37 mouse cellular contexts compared by ENCODE assay signal in the genomic region with DNA sequence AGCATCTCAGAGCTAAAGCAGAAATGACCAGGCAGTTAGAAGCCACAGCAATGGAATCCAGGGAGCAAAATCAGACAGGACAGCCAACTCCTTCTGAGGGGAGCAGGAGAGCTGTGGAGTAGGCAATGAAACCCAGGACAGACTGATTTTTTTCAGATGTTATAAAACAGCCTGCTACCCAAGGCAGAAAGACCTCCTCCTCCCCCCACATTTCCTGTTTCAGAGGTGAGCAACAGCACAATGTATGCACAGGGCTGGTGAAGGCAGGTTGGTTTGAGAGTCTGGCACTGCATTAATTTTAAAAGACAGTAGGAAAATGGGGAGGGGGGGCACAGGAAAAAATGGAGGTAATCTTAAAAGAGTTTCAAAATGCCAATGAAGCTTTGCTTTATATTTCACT. TPM values are rescaled to one million over a fixed set of nuclear protein-coding genes. Genes with fewer than 3 reads are reported as not detected.
DNase-seq lines count a peak whose midpoint lies in the region; ATAC-seq and TF ChIP-seq lines count a peak whose summit lies in the region.
"Had no signal": no experiment of that assay in that cellular context is flagged by ENCODE, and none has a peak within 500 bp of the region (broad histone marks: within the 10 kb centered on the region; RNA-seq: fewer than 3 reads in every experiment).

No protein-coding gene starts in this region.

- no peak overlapping the region for H3K4me2 ChIP-seq in intestine, postnatal 0 days (replicated peaks; ENCODE audit: low read depth)
- H3K4me2 ChIP-seq: embryonic facial prominence, embryonic 12.5 days; embryonic facial prominence, embryonic 15.5 days; forebrain, embryonic 15.5 days; heart, embryonic 13.5 days; hindbrain, embryonic 14.5 days had no signal

- H3K27ac ChIP-seq in intestine, postnatal 0 days (ENCODE audit: low read depth, low read length), result no peak overlapping the region
- H3K27ac ChIP-seq: embryonic facial prominence, embryonic 12.5 days; embryonic facial prominence, embryonic 15.5 days; forebrain, embryonic 15.5 days; gastrocnemius, adult 2 months; heart, embryonic 13.5 days; hindbrain, embryonic 14.5 days; hindbrain, postnatal 0 days had no signal

- H3K36me3 ChIP-seq in intestine, postnatal 0 days (ENCODE audit: control insufficient read depth, insufficient read depth), result no peaks in the 10 kb centered on the region
- H3K36me3 ChIP-seq: embryonic facial prominence, embryonic 12.5 days; embryonic facial prominence, embryonic 15.5 days; forebrain, embryonic 15.5 days; G1E; heart, embryonic 13.5 days had no signal

- no peak for TF ChIP-seq CTCF in intestine, postnatal 0 days (IDR thresholded peaks at IDR 0.05; ENCODE audit: low read depth)

- H3K27me3 ChIP-seq in intestine, postnatal 0 days (replicated peaks; ENCODE audit: control insufficient read depth, insufficient read depth, low read length), result no peaks in the 10 kb centered on the region
- H3K27me3 ChIP-seq: CH12.LX; embryonic facial prominence, embryonic 12.5 days; embryonic facial prominence, embryonic 15.5 days; forebrain, embryonic 15.5 days; heart, embryonic 13.5 days; Patski had no signal

- H3K9ac ChIP-seq in intestine, postnatal 0 days (ENCODE audit: low read depth, low read length), result no peak overlapping the region
- H3K9ac ChIP-seq: embryonic facial prominence, embryonic 12.5 days; embryonic facial prominence, embryonic 15.5 days; forebrain, embryonic 15.5 days; heart, embryonic 13.5 days; hindbrain, embryonic 14.5 days had no signal

- no peak overlapping the region for H3K4me3 ChIP-seq in intestine, postnatal 0 days (ENCODE audit: low read depth, low read length)
- H3K4me3 ChIP-seq: embryonic facial prominence, embryonic 12.5 days; embryonic facial prominence, embryonic 15.5 days; forebrain, embryonic 15.5 days; gastrocnemius, adult 2 months; heart, embryonic 13.5 days had no signal

- no peaks in the 10 kb centered on the region for H3K4me1 ChIP-seq in intestine, postnatal 0 days (replicated peaks; ENCODE audit: control insufficient read depth, insufficient read depth, low read length)
- H3K4me1 ChIP-seq: embryonic facial prominence, embryonic 12.5 days; embryonic facial prominence, embryonic 15.5 days; forebrain, embryonic 15.5 days; heart, embryonic 13.5 days had no signal

- peak; percentile 17 for DNase-seq in CD4-positive helper T cell, adult 2 months (ENCODE audit: low read depth, low spot score)
- DNase-seq in right cerebral cortex, postnatal 14 days, result no peak
- DNase-seq: adrenal gland, adult 2 months; adrenal gland, postnatal 25 days; B cell, adult 2 months; cerebellum, adult 11-12 months; cerebellum, adult 8-10 months; cerebellum, postnatal 10 days; cerebellum, postnatal 36 days; embryo, embryonic 11 days; gastrocnemius, adult 2 months; gastrocnemius, postnatal 14 days; heart, adult 18-20 months; heart, postnatal 14 days; heart, postnatal 4 days; kidney, adult 11 months; kidney, adult 8-10 months had no signal

- peak; percentile 72 for ATAC-seq in CD4-positive, CD25-positive, alpha-beta regulatory T cell, adult 4 months
- ATAC-seq in inflammation-experienced regulatory T-cells, adult 6 months, result peak; percentile 43
- ATAC-seq in intestine, postnatal 0 days, result no peak
- no peak for ATAC-seq in granulocyte monocyte progenitor cell, adult 5-6 weeks (replicated peaks; ENCODE audit: poor library complexity, severe bottlenecking)
- ATAC-seq: forebrain, embryonic 15.5 days; hindbrain, postnatal 0 days; Patski had no signal

- H3K9me3 ChIP-seq in intestine, postnatal 0 days (ENCODE audit: control insufficient read depth), result no peaks in the 10 kb centered on the region
- H3K9me3 ChIP-seq: embryonic facial prominence, embryonic 12.5 days; embryonic facial prominence, embryonic 15.5 days; forebrain, embryonic 15.5 days; G1E; heart, embryonic 13.5 days had no signal

RNA-seq across cellular contexts. Expression of a gene that starts 14.8 kb away (rescaled TPM):
- polyA plus RNA-seq in CD4-positive, CD25-positive, alpha-beta regulatory T cell, adult 4 months (2017; shearing (Covaris generic)), result not detected
- under 1 TPM in 1 of 3 experiments, not detected in 2; 0.21 TPM for polyA plus RNA-seq in inflammation-experienced regulatory T-cells, adult 6 months (2017; shearing (Covaris generic))
- not detected in 2 replicates for polyA plus RNA-seq in intestine, postnatal 0 days (2015; fragmentation: Nextera tagmentation; extraction: Ambion mirVana)
- not detected in 2 replicates for total RNA-seq in granulocyte monocyte progenitor cell, adult 5-6 weeks (2014; fragmentation: Nextera tagmentation)
- total RNA-seq in granulocyte monocyte progenitor cell, adult 5-6 weeks (2017), result not detected in 2 replicates
- total RNA-seq: adrenal gland, adult 2 months; adrenal gland, postnatal 25 days; CH12.LX; gastrocnemius, adult 2 months; gastrocnemius, postnatal 14 days; gastrocnemius, postnatal 4 days; heart, adult 18-20 months; heart, postnatal 14 days; heart, postnatal 4 days; hindbrain, postnatal 0 days had no signal
- polyA plus RNA-seq: adrenal gland, adult 2 months; brain, embryonic 14.5 days; cortical plate, adult 2 months; embryonic facial prominence, embryonic 12.5 days; embryonic facial prominence, embryonic 15.5 days; forebrain, embryonic 11.5 days; forebrain, embryonic 15.5 days; G1E; heart, embryonic 16.5 days; hindbrain, embryonic 11.5 days; hindbrain, embryonic 14.5 days; hindbrain, postnatal 0 days; intestine, embryonic 14.5 days had no signal

RNA-seq across cellular contexts. Expression of a gene that starts 41.0 kb away (rescaled TPM):
- polyA plus RNA-seq in CD4-positive, CD25-positive, alpha-beta regulatory T cell, adult 4 months (2017; shearing (Covaris generic)), result not detected
- polyA plus RNA-seq in inflammation-experienced regulatory T-cells, adult 6 months (2017; shearing (Covaris generic)), result under 1 TPM in 1 of 3 experiments, not detected in 2; 0.08 TPM
- not detected in 2 replicates for polyA plus RNA-seq in intestine, postnatal 0 days (2015; fragmentation: Nextera tagmentation; extraction: Ambion mirVana)
- not detected in 2 replicates for total RNA-seq in granulocyte monocyte progenitor cell, adult 5-6 weeks (2014; fragmentation: Nextera tagmentation)
- total RNA-seq in granulocyte monocyte progenitor cell, adult 5-6 weeks (2017), result not detected in 2 replicates
- total RNA-seq: adrenal gland, adult 2 months; adrenal gland, postnatal 25 days; CH12.LX; gastrocnemius, adult 2 months; gastrocnemius, postnatal 14 days; gastrocnemius, postnatal 4 days; heart, adult 18-20 months; heart, postnatal 14 days; heart, postnatal 4 days; hindbrain, postnatal 0 days had no signal
- polyA plus RNA-seq: adrenal gland, adult 2 months; brain, embryonic 14.5 days; cortical plate, adult 2 months; embryonic facial prominence, embryonic 12.5 days; embryonic facial prominence, embryonic 15.5 days; forebrain, embryonic 11.5 days; forebrain, embryonic 15.5 days; G1E; heart, embryonic 13.5 days; heart, embryonic 16.5 days; hindbrain, embryonic 11.5 days; hindbrain, embryonic 14.5 days; hindbrain, postnatal 0 days; intestine, embryonic 14.5 days; Patski had no signal

RNA-seq across cellular contexts. Expression of a gene that starts 56.8 kb away (rescaled TPM):
- not detected for polyA plus RNA-seq in CD4-positive, CD25-positive, alpha-beta regulatory T cell, adult 4 months (2017; shearing (Covaris generic))
- not detected for polyA plus RNA-seq in inflammation-experienced regulatory T-cells, adult 6 months (2017; shearing (Covaris generic))
- polyA plus RNA-seq in intestine, postnatal 0 days (2015; fragmentation: Nextera tagmentation; extraction: Ambion mirVana), result not detected in 2 replicates
- not detected in 2 replicates for total RNA-seq in granulocyte monocyte progenitor cell, adult 5-6 weeks (2014; fragmentation: Nextera tagmentation)
- not detected in 2 replicates for total RNA-seq in granulocyte monocyte progenitor cell, adult 5-6 weeks (2017)
- total RNA-seq: adrenal gland, adult 2 months; adrenal gland, postnatal 25 days; CH12.LX; gastrocnemius, adult 2 months; gastrocnemius, postnatal 14 days; gastrocnemius, postnatal 4 days; heart, adult 18-20 months; heart, postnatal 14 days; heart, postnatal 4 days; hindbrain, postnatal 0 days had no signal
- polyA plus RNA-seq: adrenal gland, adult 2 months; brain, embryonic 14.5 days; cortical plate, adult 2 months; embryonic facial prominence, embryonic 12.5 days; embryonic facial prominence, embryonic 15.5 days; forebrain, embryonic 11.5 days; forebrain, embryonic 15.5 days; G1E; heart, embryonic 13.5 days; heart, embryonic 16.5 days; hindbrain, embryonic 11.5 days; hindbrain, embryonic 14.5 days; hindbrain, postnatal 0 days; intestine, embryonic 14.5 days had no signal

Comparison
In these comparisons a context has a peak if more than half of its experiments do, and no peak if none do; other contexts are left out.
1. ATAC-seq: peak in CD4-positive, CD25-positive, alpha-beta regulatory T cell, adult 4 months (single experiment) and inflammation-experienced regulatory T-cells, adult 6 months (single experiment); none in intestine, postnatal 0 days (single experiment) and granulocyte monocyte progenitor cell, adult 5-6 weeks (single experiment).